Mouse (Mus musculus) MEL (cell line): ENCODE results near the gene Slc44a2. TPM values are rescaled to one million over a fixed set of nuclear protein-coding genes. Genes with fewer than 3 reads are reported as not detected.

Experiments
- DNase-seq: peaks from one replicate; pipeline ENCODE4 v3.0.0; 2011; ENCODE audit warnings: low read depth, low spot score
- H3K27ac ChIP-seq: 2 replicates; pipeline ENCODE4 v1.5.1; 2012; ENCODE audit warnings: low read depth, mild to moderate bottlenecking, control low read depth, low read length, moderate library complexity; ENCODE audit not compliant: control insufficient read depth
- H3K27me3 ChIP-seq, 2 experiments: fragments of 150-350 bp in 1 of 2; sonication (generic) in 1 of 2; 2 replicates each; pipeline ENCODE4 v1.6.1; 2012; ENCODE audit warnings: low read length in 2 of 2, mild to moderate bottlenecking in 2 of 2, improper control_type of control experiment in 1 of 2, moderate library complexity in 1 of 2; ENCODE audit not compliant: insufficient read depth in 2 of 2, control insufficient read depth in 1 of 2
- H3K36me3 ChIP-seq, 2 experiments: 2 replicates each; pipeline ENCODE4 v1.6.1; 2012 to 2014; ENCODE audit warnings: low read length in 2 of 2, improper control_type of control experiment in 1 of 2, inconsistent platforms in 1 of 2, mild to moderate bottlenecking in 1 of 2; ENCODE audit not compliant: insufficient read depth in 2 of 2, control insufficient read depth in 1 of 2
- H3K4me1 ChIP-seq, 2 experiments: fragments of 150-350 bp in 1 of 2; sonication (generic) in 1 of 2; 2 replicates each; pipeline ENCODE4 v1.6.1; 2012; ENCODE audit warnings: low read length in 2 of 2, improper control_type of control experiment in 1 of 2, mild to moderate bottlenecking in 1 of 2; ENCODE audit not compliant: insufficient read depth in 2 of 2, control insufficient read depth in 1 of 2
- H3K4me3 ChIP-seq, 2 experiments: fragments of 150-350 bp in 1 of 2; sonication (generic) in 1 of 2; 2 replicates each; pipeline ENCODE4 v1.5.1; 2012; ENCODE audit warnings: low read depth in 2 of 2, low read length in 2 of 2, mild to moderate bottlenecking in 2 of 2, moderate library complexity in 2 of 2, control low read depth in 1 of 2, improper control_type of control experiment in 1 of 2; ENCODE audit not compliant: control insufficient read depth in 1 of 2, insufficient read depth in 1 of 2
- H3K79me2 ChIP-seq: 2 replicates; pipeline ENCODE4 v1.6.1; 2012; ENCODE audit warnings: mild to moderate bottlenecking, low read length, moderate library complexity; ENCODE audit not compliant: control insufficient read depth, poor library complexity, insufficient read depth
- H3K9ac ChIP-seq: 2 replicates; pipeline ENCODE4 v1.6.1; 2012; ENCODE audit warnings: low read depth, mild to moderate bottlenecking, control low read depth, low read length, moderate library complexity; ENCODE audit not compliant: control insufficient read depth, poor library complexity, severe bottlenecking
- H3K9me3 ChIP-seq: fragments of 150-350 bp; sonication (generic); replicated peaks from 2 replicates; pipeline ENCODE4 v1.6.1; 2012; ENCODE audit warnings: mild to moderate bottlenecking, low read length, improper control_type of control experiment, moderate library complexity; ENCODE audit not compliant: insufficient read depth
- BHLHE40 ChIP-seq: IDR thresholded peaks from 2 replicates; pipeline ENCODE4 v1.6.1; 2012; ENCODE audit warnings: low read depth, mild to moderate bottlenecking, inconsistent platforms, low read length, improper control_type of control experiment, borderline replicate concordance
- CHD1 ChIP-seq: IDR thresholded peaks from 2 replicates; pipeline ENCODE4 v1.6.1; 2012; ENCODE audit warnings: low read depth, mild to moderate bottlenecking, inconsistent platforms, low read length, improper control_type of control experiment
- CHD2 ChIP-seq: IDR thresholded peaks from 2 replicates; pipeline ENCODE4 v1.6.1; 2011; ENCODE audit warnings: low read length, improper control_type of control experiment
- CTCF ChIP-seq, 3 experiments: IDR thresholded peaks in 2 of 3; conservative IDR thresholded peaks in 1 of 3; 2 replicates each; pipeline ENCODE4 v1.5.1; 2011 to 2012; ENCODE audit warnings: low read length in 3 of 3, low read depth in 2 of 3, mild to moderate bottlenecking in 2 of 3, improper control_type of control experiment in 1 of 3, inconsistent platforms in 1 of 3, mixed read lengths in 1 of 3, moderate library complexity in 1 of 3; ENCODE audit not compliant: control insufficient read depth in 1 of 3, insufficient read depth in 1 of 3, poor library complexity in 1 of 3, severe bottlenecking in 1 of 3
- ELF1 ChIP-seq: IDR thresholded peaks from 2 replicates; pipeline ENCODE4 v1.6.1; 2014; ENCODE audit warnings: low read depth, mild to moderate bottlenecking, inconsistent platforms, low read length, improper control_type of control experiment, moderate library complexity
- EP300 ChIP-seq, 2 experiments: IDR thresholded peaks; 2 replicates each; pipeline ENCODE4 v1.6.1; 2011; ENCODE audit warnings: improper control_type of control experiment in 2 of 2, low read length in 2 of 2, low read depth in 1 of 2, mild to moderate bottlenecking in 1 of 2
- ETS1 ChIP-seq: IDR thresholded peaks from 2 replicates; pipeline ENCODE4 v1.6.1; 2012; ENCODE audit warnings: low read depth, mild to moderate bottlenecking, inconsistent platforms, low read length, improper control_type of control experiment, moderate library complexity
- GABPA ChIP-seq: IDR thresholded peaks from 2 replicates; pipeline ENCODE4 v1.6.1; 2012; ENCODE audit warnings: low read depth, mild to moderate bottlenecking, inconsistent platforms, low read length, improper control_type of control experiment, moderate library complexity
- GATA1 ChIP-seq: IDR thresholded peaks from 2 replicates; pipeline ENCODE4 v1.6.1; 2011; ENCODE audit warnings: low read depth, low read length, improper control_type of control experiment
- HCFC1 ChIP-seq: IDR thresholded peaks from 2 replicates; pipeline ENCODE4 v1.6.1; 2012; ENCODE audit warnings: low read depth, mild to moderate bottlenecking, inconsistent platforms, low read length, improper control_type of control experiment, moderate library complexity
- KAT2A ChIP-seq: conservative IDR thresholded peaks from 2 replicates; pipeline ENCODE4 v1.6.1; 2012; ENCODE audit warnings: low read depth, low read length, improper control_type of control experiment, inconsistent platforms
- MAZ ChIP-seq: IDR thresholded peaks from 2 replicates; pipeline ENCODE4 v1.6.1; 2012; ENCODE audit warnings: low read depth, mild to moderate bottlenecking, inconsistent platforms, low read length, improper control_type of control experiment
- MEF2A ChIP-seq: IDR thresholded peaks from 2 replicates; pipeline ENCODE4 v1.6.1; 2014; ENCODE audit warnings: low read depth, mild to moderate bottlenecking, inconsistent platforms, low read length, improper control_type of control experiment; ENCODE audit not compliant: poor library complexity, insufficient replicate concordance, severe bottlenecking; ENCODE audit errors: extremely low read depth
- MYB ChIP-seq: IDR thresholded peaks from 2 replicates; pipeline ENCODE4 v1.6.1; 2011; ENCODE audit warnings: mild to moderate bottlenecking, low read depth, low read length, improper control_type of control experiment
- MYC ChIP-seq: IDR thresholded peaks from 2 replicates; pipeline ENCODE4 v1.6.1; 2011; ENCODE audit warnings: low read depth, mild to moderate bottlenecking, low read length, improper control_type of control experiment, moderate library complexity
- NRF1 ChIP-seq: IDR thresholded peaks from 2 replicates; pipeline ENCODE4 v1.6.1; 2014; ENCODE audit warnings: low read depth, mild to moderate bottlenecking, inconsistent platforms, low read length, improper control_type of control experiment, moderate library complexity; ENCODE audit not compliant: poor library complexity, insufficient read depth, severe bottlenecking
- POLR2A ChIP-seq, 2 experiments: IDR thresholded peaks; 2 replicates each; pipeline ENCODE4 v1.6.1; 2011 to 2012; ENCODE audit warnings: low read length in 2 of 2, mild to moderate bottlenecking in 2 of 2, control low read depth in 1 of 2, improper control_type of control experiment in 1 of 2, low read depth in 1 of 2, moderate library complexity in 1 of 2; ENCODE audit not compliant: control insufficient read depth in 1 of 2, insufficient read depth in 1 of 2, poor library complexity in 1 of 2
- POLR2AphosphoS2 ChIP-seq: IDR thresholded peaks from 2 replicates; pipeline ENCODE4 v1.6.1; 2011; ENCODE audit warnings: low read length, improper control_type of control experiment
- RAD21 ChIP-seq: IDR thresholded peaks from 2 replicates; pipeline ENCODE4 v1.6.1; 2011; ENCODE audit warnings: mild to moderate bottlenecking, low read depth, low read length, improper control_type of control experiment
- RCOR1 ChIP-seq: IDR thresholded peaks from 2 replicates; pipeline ENCODE4 v1.6.1; 2012; ENCODE audit warnings: low read depth, mild to moderate bottlenecking, inconsistent platforms, low read length, improper control_type of control experiment
- SMC3 ChIP-seq: IDR thresholded peaks from 2 replicates; pipeline ENCODE4 v1.6.1; 2011; ENCODE audit warnings: low read depth, low read length, improper control_type of control experiment
- TAL1 ChIP-seq: IDR thresholded peaks from 2 replicates; pipeline ENCODE4 v1.6.1; 2012; ENCODE audit warnings: mild to moderate bottlenecking, inconsistent platforms, low read length, moderate library complexity, mixed read lengths
- TBP ChIP-seq: IDR thresholded peaks from 2 replicates; pipeline ENCODE4 v1.8.0; 2011; ENCODE audit warnings: low read depth, low read length, improper control_type of control experiment
- TCF12 ChIP-seq: IDR thresholded peaks from 2 replicates; pipeline ENCODE4 v1.6.1; 2014; ENCODE audit warnings: low read depth, mild to moderate bottlenecking, inconsistent platforms, low read length, improper control_type of control experiment, moderate library complexity
- UBTF ChIP-seq: IDR thresholded peaks from 2 replicates; pipeline ENCODE4 v1.6.1; 2012; ENCODE audit warnings: low read depth, mild to moderate bottlenecking, inconsistent platforms, low read length, improper control_type of control experiment, moderate library complexity, borderline replicate concordance; ENCODE audit not compliant: insufficient read depth
- USF1 ChIP-seq: IDR thresholded peaks from 2 replicates; pipeline ENCODE4 v1.6.1; 2014; ENCODE audit warnings: low read depth, mild to moderate bottlenecking, inconsistent platforms, low read length, improper control_type of control experiment, moderate library complexity
- ZNF384 ChIP-seq: IDR thresholded peaks from 2 replicates; pipeline ENCODE4 v1.6.1; 2012; ENCODE audit warnings: low read depth, mild to moderate bottlenecking, inconsistent platforms, low read length, improper control_type of control experiment
- polyA plus RNA-seq, 2 experiments: library from polyadenylated mRNA; stranded (reverse) in 1 of 2; unstranded in 1 of 2; fragments of >175 nt in 1 of 2; fragments of >200 nt in 1 of 2; gene quantifications; 2 replicates each; pipeline versions ENCODE4 v1.2.1 to v1.2.4; 2012; ENCODE audit warnings: low replicate concordance in 2 of 2, low read depth in 1 of 2; ENCODE audit not compliant: insufficient read length in 2 of 2, insufficient read depth in 1 of 2, missing spikeins in 1 of 2
- total RNA-seq: library from RNA; depleted of rRNA; stranded (reverse); fragments of 300-350 nt; gene quantifications from 2 replicates; pipeline ENCODE4 v1.2.3, GENCODE M21; 2012

Gene Slc44a2
- total and polyA plus RNA-seq, 3 experiments, result 27.3 to 121 TPM; not detected in 1

DNA sequence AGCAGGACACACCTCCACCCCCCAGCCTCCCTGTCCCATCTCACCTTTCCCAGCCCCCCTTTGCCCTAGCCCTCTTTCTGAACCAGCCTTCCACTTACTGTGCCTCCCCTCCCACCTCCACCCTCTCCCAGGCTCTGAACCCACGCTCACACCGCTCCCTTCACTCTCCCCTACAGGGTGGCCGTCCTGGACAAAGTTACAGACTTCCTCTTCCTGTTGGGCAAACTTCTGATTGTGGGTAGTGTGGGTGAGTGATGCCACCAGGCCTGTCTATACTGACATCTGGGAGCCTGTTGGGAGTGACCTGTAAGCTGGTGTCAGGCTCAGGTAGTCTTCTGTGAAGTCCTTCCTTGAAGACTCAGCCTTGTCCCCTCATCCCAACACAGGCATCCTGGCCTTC, 27.7 kb downstream of the Slc44a2 start:
- no peak overlapping the region for H3K27ac ChIP-seq
- TF ChIP-seq NRF1 (no peak), ZNF384 (no peak), MYC (no peak), MYB (no peak), BHLHE40 (no peak), GABPA (no peak), TCF12 (no peak), CTCF (IDR thresholded peaks at IDR 0.05 in 2 of 3, conservative IDR thresholded peaks at IDR 0.05 in 1 of 3; ENCODE audit: control insufficient read depth in 1 of 3, insufficient read depth in 1 of 3, low read depth in 2 of 3, low read length in 3 of 3, poor library complexity in 1 of 3, severe bottlenecking in 1 of 3) (no peak), USF1 (no peak), GATA1 (no peak), UBTF (no peak), ETS1 (no peak), SMC3 (no peak), TBP (no peak)
- DNase-seq, result no peak
- H3K9ac ChIP-seq, result no peak overlapping the region
- H3K27me3 ChIP-seq, result no peaks in the 10 kb centered on the region
- peaks cover 0 to 16% of the 10 kb centered on the region in 2 experiments for H3K36me3 ChIP-seq
- peaks cover 15% of the 10 kb centered on the region for H3K79me2 ChIP-seq
- no peak overlapping the region for H3K4me3 ChIP-seq
- H3K9me3 ChIP-seq, result no peaks in the 10 kb centered on the region
- H3K4me1 ChIP-seq, result peaks cover 8 to 19% of the 10 kb centered on the region in 2 experiments

DNA sequence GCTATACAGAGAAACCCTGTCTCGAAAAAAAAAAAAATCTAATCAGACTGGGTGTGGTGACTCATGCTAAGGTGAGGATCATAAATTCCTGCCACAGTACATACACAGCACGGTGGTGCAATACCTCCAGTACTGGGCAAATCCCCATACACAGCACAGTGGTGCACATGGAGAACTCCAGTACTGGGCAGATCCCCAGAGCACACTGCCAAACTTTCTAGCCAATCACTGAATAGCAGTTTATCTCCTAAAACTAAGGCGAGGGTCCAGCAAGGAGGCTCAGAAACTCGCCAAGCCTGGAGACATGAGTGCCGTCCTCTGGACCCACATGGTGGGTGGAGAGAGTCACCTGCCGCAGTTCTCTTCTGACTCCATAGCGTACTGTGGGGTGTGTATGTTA, 30.7 kb downstream of the Slc44a2 start:
- Histone ChIP-seq H3K4me1 (peaks cover 11 to 26% of the 10 kb centered on the region in 2 experiments), H3K36me3 (peaks cover 0 to 21% of the 10 kb centered on the region in 2 experiments; a peak in 3 of 4 replicates), H3K79me2 (peaks cover 15% of the 10 kb centered on the region), H3K27ac (peak overlapping the region; percentile 20), H3K9me3 (no peaks in the 10 kb centered on the region), H3K27me3 (no peaks in the 10 kb centered on the region), H3K4me3 (peak overlapping the region; percentile 13 to 51; a peak in 3 of 4 replicates), H3K9ac (peak overlapping the region; percentile 5)
- peak; percentile 86 for DNase-seq
- TF ChIP-seq TCF12 (no peak), USF1 (0 out of 2 replicates have a peak, but pooled peaks have one; percentile 30), CHD2 (no peak), GABPA (no peak), TBP (peak; percentile 78), ELF1 (no peak), MEF2A (no peak), POLR2AphosphoS2 (0 out of 2 replicates have a peak, but pooled peaks have one; percentile 32), RCOR1 (no peak), RAD21 (no peak), NRF1 (no peak), POLR2A (IDR thresholded peaks at IDR 0.05; ENCODE audit: control insufficient read depth in 1 of 2, insufficient read depth in 1 of 2, low read depth in 1 of 2, low read length in 2 of 2, poor library complexity in 1 of 2) (peak in 1 of 2 experiments; percentile 64; a peak in 1 of 4 replicates), MYB (no peak), ZNF384 (peak; percentile 85), HCFC1 (no peak), TAL1 (0 out of 2 replicates have a peak, but pooled peaks have one; percentile 2), KAT2A (no peak), BHLHE40 (no peak), MYC (peak; percentile 91), ETS1 (no peak; the same call in 1 of the 2 replicates), CHD1 (no peak), UBTF (no peak), CTCF (IDR thresholded peaks at IDR 0.05 in 2 of 3, conservative IDR thresholded peaks at IDR 0.05 in 1 of 3; ENCODE audit: control insufficient read depth in 1 of 3, insufficient read depth in 1 of 3, low read depth in 2 of 3, low read length in 3 of 3, poor library complexity in 1 of 3, severe bottlenecking in 1 of 3) (no peak), EP300 (IDR thresholded peaks at IDR 0.05; ENCODE audit: low read depth in 1 of 2, low read length in 2 of 2) (no peak; a peak in 1 of 4 replicates), MAZ (no peak)
